Mouse (Mus musculus): ENCODE measurements around the gene Las1l. TPM values are rescaled to one million over a fixed set of nuclear protein-coding genes. Genes with fewer than 3 reads are reported as not detected.

Las1l gene
- 56.5 and 60.2 TPM in 2 replicates for polyA plus RNA-seq (2014; fragmentation: Nextera tagmentation; extraction: Ambion mirVana)

GRCm38 (mm10) chrX:95956497-95957293, at the start of gene Las1l:
Las1l (minus strand) TSS chrX:95956962.
- WGBS, result 23% methylated on average over 42 of the region's 42 CpGs
- Histone ChIP-seq H3K9me3 (ENCODE audit: control insufficient read depth, low read length) (no peaks in the 10 kb centered on the region), H3K4me1 (replicated peaks; ENCODE audit: control insufficient read depth, insufficient read depth, low read length) (peaks cover 6% of the 10 kb centered on the region; the same call in 1 of the 2 replicates), H3K36me3 (replicated peaks; ENCODE audit: control insufficient read depth, insufficient read depth) (no peaks in the 10 kb centered on the region), H3K27ac (peak within 1 kb of the TSS; percentile 54; the same call in 1 of the 2 replicates), H3K27me3 (ENCODE audit: control insufficient read depth, insufficient read depth, low read length) (no peaks in the 10 kb centered on the region), H3K4me2 (replicated peaks) (peak within 1 kb of the TSS; percentile 61), H3K4me3 (replicated peaks; ENCODE audit: low read length) (peak within 1 kb of the TSS; percentile 58), H3K9ac (peak within 1 kb of the TSS; percentile 63)
- peak; percentile 100 for ATAC-seq (ENCODE audit: low FRiP score)
- DNase-seq (ENCODE audit: low spot score), result peak; percentile 88

DNA sequence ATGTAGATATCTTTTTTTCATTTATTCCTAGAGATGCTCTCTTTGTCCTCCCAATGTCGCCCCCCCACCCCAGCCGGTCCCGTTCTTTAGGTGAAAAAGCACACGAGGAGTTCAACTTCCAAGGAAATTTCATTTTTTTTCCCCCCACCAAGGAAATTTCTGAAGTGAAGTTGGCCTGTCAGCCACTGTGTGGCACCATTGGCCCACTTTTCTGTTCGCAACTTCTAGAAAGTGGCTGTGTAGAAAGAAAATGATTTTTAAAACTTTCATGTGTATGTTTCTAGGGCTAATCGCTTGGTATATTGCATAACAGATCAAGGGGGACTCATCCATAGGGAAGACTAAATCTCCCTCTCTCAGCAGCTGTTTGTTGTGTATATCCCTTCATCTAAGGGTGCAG, 49.6 kb upstream of the Las1l start:
- 79% methylated on average over 6 of the region's 6 CpGs for WGBS
- Histone ChIP-seq H3K36me3 (replicated peaks; ENCODE audit: control insufficient read depth, insufficient read depth) (no peaks in the 10 kb centered on the region), H3K4me2 (replicated peaks) (no peak overlapping the region), H3K4me1 (replicated peaks; ENCODE audit: control insufficient read depth, insufficient read depth, low read length) (no peaks in the 10 kb centered on the region), H3K27me3 (ENCODE audit: control insufficient read depth, insufficient read depth, low read length) (no peaks in the 10 kb centered on the region), H3K9ac (no peak overlapping the region), H3K4me3 (replicated peaks; ENCODE audit: low read length) (no peak overlapping the region), H3K9me3 (ENCODE audit: control insufficient read depth, low read length) (no peaks in the 10 kb centered on the region), H3K27ac (no peak overlapping the region)
- ATAC-seq (ENCODE audit: low FRiP score) (no peak), DNase-seq (ENCODE audit: low spot score) (no peak)

GRCm38 (mm10) chrX:95999601-96000000, 42.8 kb upstream of the Las1l start:
- H3K9ac ChIP-seq, result no peak overlapping the region
- H3K27me3 ChIP-seq (ENCODE audit: control insufficient read depth, insufficient read depth, low read length), result no peaks in the 10 kb centered on the region
- no peaks in the 10 kb centered on the region for H3K9me3 ChIP-seq (ENCODE audit: control insufficient read depth, low read length)
- no peaks in the 10 kb centered on the region for H3K4me1 ChIP-seq (replicated peaks; ENCODE audit: control insufficient read depth, insufficient read depth, low read length)
- no peak overlapping the region for H3K27ac ChIP-seq
- ATAC-seq (ENCODE audit: low FRiP score), result no peak
- no peaks in the 10 kb centered on the region for H3K36me3 ChIP-seq (replicated peaks; ENCODE audit: control insufficient read depth, insufficient read depth)
- 66% methylated on average over 6 of the region's 6 CpGs for WGBS
- no peak overlapping the region for H3K4me2 ChIP-seq (replicated peaks)
- no peak for DNase-seq (ENCODE audit: low spot score)
- H3K4me3 ChIP-seq (replicated peaks; ENCODE audit: low read length), result no peak overlapping the region

- ATAC-seq (ENCODE audit: low FRiP score), result no peak
- H3K4me3 ChIP-seq (replicated peaks; ENCODE audit: low read length), result no peak overlapping the region
Observed at GRCm38 (mm10) chrX:95993206-95993605, 36.4 kb upstream of the Las1l start.

DNA sequence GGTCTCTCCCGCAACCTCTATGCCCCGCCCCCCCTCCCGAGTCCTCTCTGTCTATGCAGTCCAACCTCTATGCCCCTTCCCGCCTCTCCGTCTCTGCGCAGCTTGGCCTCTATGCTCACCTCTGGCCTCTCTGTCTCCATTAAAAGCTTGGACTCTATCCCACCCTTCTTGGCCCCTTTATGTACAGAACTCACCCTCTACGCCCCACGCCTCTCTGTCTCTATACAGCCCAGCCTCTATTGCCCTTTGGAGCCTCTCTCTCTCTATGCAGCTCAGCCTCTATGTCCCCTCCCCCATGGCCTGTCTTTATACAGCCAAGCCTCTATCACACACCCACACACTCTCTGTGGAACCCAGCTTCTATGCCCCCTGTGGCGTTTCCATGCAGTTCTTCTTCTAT, 13.2 kb upstream of the Las1l start:
- ATAC-seq (ENCODE audit: low FRiP score), result no peak
- H3K9me3 ChIP-seq (ENCODE audit: control insufficient read depth, low read length), result no peaks in the 10 kb centered on the region
- 66% methylated on average over 8 of the region's 9 CpGs for WGBS
- H3K9ac ChIP-seq, result no peak overlapping the region
- DNase-seq (ENCODE audit: low spot score), result no peak
- no peak overlapping the region for H3K4me3 ChIP-seq (replicated peaks; ENCODE audit: low read length)
- no peak overlapping the region for H3K4me2 ChIP-seq (replicated peaks)
- H3K27me3 ChIP-seq (ENCODE audit: control insufficient read depth, insufficient read depth, low read length), result no peaks in the 10 kb centered on the region
- 0 out of 2 replicates have a peak, but pooled peaks cover 3% of the 10 kb centered on the region for H3K4me1 ChIP-seq (replicated peaks; ENCODE audit: control insufficient read depth, insufficient read depth, low read length)
- H3K27ac ChIP-seq, result no peak overlapping the region
- no peaks in the 10 kb centered on the region for H3K36me3 ChIP-seq (replicated peaks; ENCODE audit: control insufficient read depth, insufficient read depth)

More at GRCm38 (mm10) chrX:95993206-95993605, 36.4 kb upstream of the Las1l start:
- WGBS, result 72% methylated on average over 3 of the region's 3 CpGs
- H3K27me3 ChIP-seq (ENCODE audit: control insufficient read depth, insufficient read depth, low read length), result no peaks in the 10 kb centered on the region
- H3K9ac ChIP-seq, result no peak overlapping the region
- no peak for DNase-seq (ENCODE audit: low spot score)
- no peak overlapping the region for H3K4me2 ChIP-seq (replicated peaks)
- no peaks in the 10 kb centered on the region for H3K9me3 ChIP-seq (ENCODE audit: control insufficient read depth, low read length)
- no peak overlapping the region for H3K27ac ChIP-seq
- H3K36me3 ChIP-seq (replicated peaks; ENCODE audit: control insufficient read depth, insufficient read depth), result no peaks in the 10 kb centered on the region
- H3K4me1 ChIP-seq (replicated peaks; ENCODE audit: control insufficient read depth, insufficient read depth, low read length), result no peaks in the 10 kb centered on the region

DNA sequence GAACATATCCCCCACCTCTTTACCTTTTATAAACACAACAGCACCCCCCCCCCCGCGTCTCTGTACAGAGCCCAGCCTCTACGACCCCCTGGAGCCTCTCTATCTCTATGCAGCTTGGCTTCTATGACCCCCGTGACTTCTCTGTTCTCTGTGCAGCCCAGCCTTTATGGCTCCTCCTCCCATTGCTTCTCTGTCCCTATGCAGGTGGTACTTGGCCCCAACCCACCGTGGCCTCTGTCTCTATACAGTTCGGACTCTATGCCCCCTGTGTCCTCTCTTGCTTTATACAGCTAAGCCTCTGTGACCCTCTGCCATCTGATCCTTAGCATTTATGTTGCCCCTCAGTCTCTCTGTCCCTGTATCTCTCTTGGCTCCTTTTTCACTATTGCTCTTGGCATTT, 12.4 kb upstream of the Las1l start:
- 27% methylated on average over 6 of the region's 6 CpGs for WGBS
- Histone ChIP-seq H3K27me3 (ENCODE audit: control insufficient read depth, insufficient read depth, low read length) (no peaks in the 10 kb centered on the region), H3K4me1 (replicated peaks; ENCODE audit: control insufficient read depth, insufficient read depth, low read length) (0 out of 2 replicates have a peak, but pooled peaks cover 3% of the 10 kb centered on the region), H3K4me2 (replicated peaks) (peak overlapping the region; percentile 52), H3K9me3 (ENCODE audit: control insufficient read depth, low read length) (no peaks in the 10 kb centered on the region), H3K4me3 (replicated peaks; ENCODE audit: low read length) (no peak overlapping the region), H3K27ac (peak overlapping the region; percentile 87), H3K36me3 (replicated peaks; ENCODE audit: control insufficient read depth, insufficient read depth) (no peaks in the 10 kb centered on the region), H3K9ac (no peak overlapping the region)
- ATAC-seq (ENCODE audit: low FRiP score) (no peak; the same call in 1 of the 2 replicates), DNase-seq (ENCODE audit: low spot score) (no peak)

GRCm38 (mm10) chrX:95968594-95968965, 11.8 kb upstream of the Las1l start:
- peak overlapping the region; percentile 87 for H3K27ac ChIP-seq
- WGBS, result 19% methylated on average over 6 of the region's 6 CpGs
- H3K9ac ChIP-seq, result peak overlapping the region; percentile 66
- H3K4me1 ChIP-seq (replicated peaks; ENCODE audit: control insufficient read depth, insufficient read depth, low read length), result 0 out of 2 replicates have a peak, but pooled peaks cover 3% of the 10 kb centered on the region
- H3K27me3 ChIP-seq (ENCODE audit: control insufficient read depth, insufficient read depth, low read length), result no peaks in the 10 kb centered on the region
- ATAC-seq (ENCODE audit: low FRiP score) (peak; percentile 94), DNase-seq (ENCODE audit: low spot score) (peak; percentile 78)
- no peaks in the 10 kb centered on the region for H3K9me3 ChIP-seq (ENCODE audit: control insufficient read depth, low read length)
- peak overlapping the region; percentile 52 for H3K4me2 ChIP-seq (replicated peaks)
- peak overlapping the region; percentile 35 for H3K4me3 ChIP-seq (replicated peaks; ENCODE audit: low read length)
- H3K36me3 ChIP-seq (replicated peaks; ENCODE audit: control insufficient read depth, insufficient read depth), result no peaks in the 10 kb centered on the region

GRCm38 (mm10) chrX:95967847-95968593, 11.3 kb upstream of the Las1l start:
- H3K4me3 ChIP-seq (replicated peaks; ENCODE audit: low read length), result peak overlapping the region; percentile 35
- peak; percentile 72 for DNase-seq (ENCODE audit: low spot score)
- H3K4me2 ChIP-seq (replicated peaks), result peak overlapping the region; percentile 52
- no peaks in the 10 kb centered on the region for H3K9me3 ChIP-seq (ENCODE audit: control insufficient read depth, low read length)
- ATAC-seq (ENCODE audit: low FRiP score), result peak; percentile 85
- WGBS, result 24% methylated on average over 28 of the region's 28 CpGs
- H3K27me3 ChIP-seq (ENCODE audit: control insufficient read depth, insufficient read depth, low read length), result no peaks in the 10 kb centered on the region
- H3K9ac ChIP-seq, result peak overlapping the region; percentile 66
- peak overlapping the region; percentile 87 for H3K27ac ChIP-seq
- 0 out of 2 replicates have a peak, but pooled peaks cover 3% of the 10 kb centered on the region for H3K4me1 ChIP-seq (replicated peaks; ENCODE audit: control insufficient read depth, insufficient read depth, low read length)
- no peaks in the 10 kb centered on the region for H3K36me3 ChIP-seq (replicated peaks; ENCODE audit: control insufficient read depth, insufficient read depth)

DNA sequence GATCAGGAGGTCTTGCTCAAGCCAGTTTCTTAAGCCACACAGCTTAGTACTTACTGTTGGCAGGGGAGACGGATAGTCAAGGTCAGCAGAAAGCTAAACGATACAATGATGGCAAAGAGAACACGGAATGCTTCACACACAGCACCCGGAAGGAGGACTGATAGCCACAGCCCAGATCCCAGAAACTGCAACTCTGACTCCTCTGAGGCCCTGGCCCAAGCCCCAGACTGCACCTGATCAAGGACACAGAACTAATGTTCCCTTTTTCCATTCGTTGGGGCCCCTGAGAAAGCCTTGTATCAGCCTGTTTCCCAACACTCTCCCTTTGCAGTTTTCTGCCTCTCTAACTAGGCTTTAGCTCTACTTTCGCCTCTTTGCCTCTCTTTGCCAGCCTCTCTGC, 8.3 kb upstream of the Las1l start:
- ATAC-seq (ENCODE audit: low FRiP score) (no peak), DNase-seq (ENCODE audit: low spot score) (no peak)
- no peaks in the 10 kb centered on the region for H3K27me3 ChIP-seq (ENCODE audit: control insufficient read depth, insufficient read depth, low read length)
- no peak overlapping the region for H3K4me2 ChIP-seq (replicated peaks)
- 80% methylated on average over 6 of the region's 6 CpGs for WGBS
- H3K4me3 ChIP-seq (replicated peaks; ENCODE audit: low read length), result no peak overlapping the region
- H3K36me3 ChIP-seq (replicated peaks; ENCODE audit: control insufficient read depth, insufficient read depth), result no peaks in the 10 kb centered on the region
- no peak overlapping the region for H3K27ac ChIP-seq
- no peak overlapping the region for H3K9ac ChIP-seq
- H3K4me1 ChIP-seq (replicated peaks; ENCODE audit: control insufficient read depth, insufficient read depth, low read length), result 0 out of 2 replicates have a peak, but pooled peaks cover 3% of the 10 kb centered on the region
- H3K9me3 ChIP-seq (ENCODE audit: control insufficient read depth, low read length), result no peaks in the 10 kb centered on the region

Data from hindbrain, embryonic 14.5 days (tissue).